Mouse (Mus musculus) cerebellum, adult 9-11 months (tissue): Measurements from ENCODE around the gene Sec14l3.

Source experiments
- DNase-seq: peaks from one replicate; pipeline ENCODE4 v3.0.0; 2022

Sec14l3 gene

DNA sequence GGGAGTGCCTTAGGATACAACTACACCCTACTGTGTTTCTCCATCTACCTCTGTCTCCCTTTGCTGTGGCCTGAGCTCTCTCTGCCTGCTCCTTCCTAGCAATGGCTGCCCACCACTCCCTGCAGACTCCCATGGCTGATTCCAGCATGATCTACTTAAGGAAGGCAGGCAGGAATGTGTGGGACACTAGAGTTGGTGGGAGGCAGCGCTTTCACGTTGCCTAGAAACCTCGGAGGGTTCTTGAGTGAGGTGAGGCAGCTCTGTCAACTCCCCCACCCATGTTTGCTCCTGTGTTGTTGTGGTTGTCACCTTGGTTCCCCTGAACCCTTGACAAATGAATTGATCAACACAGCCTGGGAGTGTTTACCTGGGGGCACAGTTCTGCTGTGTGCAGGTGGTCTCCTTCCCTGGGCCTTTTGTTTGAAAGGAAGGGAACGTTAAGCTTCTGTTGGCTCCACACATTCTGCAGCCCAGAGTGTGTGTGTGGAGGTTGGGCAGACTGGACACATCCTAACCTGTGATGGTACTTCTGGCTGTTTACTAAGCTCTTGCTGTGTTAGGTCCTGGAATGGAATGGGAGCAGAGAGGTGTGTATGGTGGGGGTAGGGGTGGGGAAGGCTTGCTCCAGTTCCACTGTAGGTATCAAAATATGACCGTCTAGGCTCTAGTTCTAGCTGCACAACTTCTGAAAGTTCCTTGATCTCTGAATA, 3.6 kb upstream of the Sec14l3 start:
- DNase-seq = no peak

DNA sequence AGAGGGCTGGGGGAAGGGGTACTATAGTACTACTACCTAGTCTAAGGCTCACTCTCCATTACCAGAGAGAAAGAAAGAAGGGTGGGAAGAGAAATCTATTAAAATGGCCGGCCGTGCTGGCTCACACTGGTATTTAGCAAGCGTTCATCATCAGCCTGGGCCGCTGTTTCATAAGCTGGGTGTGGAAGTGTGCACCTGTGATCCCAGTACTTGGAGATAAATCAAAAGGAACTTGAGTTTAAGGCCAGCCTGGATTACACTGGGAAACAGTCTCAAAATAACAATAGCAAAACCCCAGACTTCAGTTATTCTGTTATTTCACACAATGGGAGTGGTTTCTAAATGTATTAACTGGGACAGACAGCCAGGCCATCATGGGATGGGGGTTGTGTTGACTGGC, 2.1 kb upstream of the Sec14l3 start:
- DNase-seq = no peak

DNA sequence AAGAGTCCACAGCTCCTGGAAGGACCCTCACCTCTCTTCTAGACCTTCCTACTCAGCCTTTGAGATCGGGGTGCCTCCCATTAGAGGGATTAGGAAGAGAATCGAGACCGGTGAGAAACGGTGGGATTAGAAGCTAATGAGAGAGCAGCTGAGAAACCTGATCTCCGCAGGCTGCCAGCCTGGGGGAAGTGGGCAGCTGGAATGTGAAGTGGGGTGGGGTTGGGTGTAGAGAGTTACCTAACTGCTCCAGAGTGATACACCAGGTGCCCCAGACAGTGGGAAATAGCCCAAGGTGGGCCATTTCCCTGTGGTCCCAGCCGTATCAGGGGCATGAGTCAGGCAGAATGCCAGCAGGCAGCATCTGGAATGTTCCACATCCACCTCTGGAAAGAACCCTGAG, 1.7 kb upstream of the Sec14l3 start:
- no peak for DNase-seq

DNA sequence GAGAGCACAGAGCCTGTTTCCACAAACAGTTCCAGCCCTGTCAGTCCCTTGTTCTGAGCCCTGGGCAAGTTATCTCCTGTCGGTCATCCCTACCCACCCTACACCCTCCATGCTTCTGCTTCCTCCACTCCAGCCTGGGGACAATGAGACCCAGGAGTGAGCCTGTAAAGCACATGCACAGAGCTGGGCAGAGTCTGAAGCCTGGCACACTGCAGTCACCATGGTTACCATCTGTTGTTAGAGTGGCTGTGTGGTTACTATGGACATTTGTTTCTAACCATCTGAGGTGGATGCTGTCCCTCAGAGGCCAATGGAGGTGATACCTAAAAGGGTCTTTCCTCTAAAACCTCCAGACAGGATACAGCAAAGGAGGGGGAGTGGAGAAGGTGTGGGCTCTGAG, 5.0 kb downstream of the Sec14l3 start:
- no peak for DNase-seq

DNA sequence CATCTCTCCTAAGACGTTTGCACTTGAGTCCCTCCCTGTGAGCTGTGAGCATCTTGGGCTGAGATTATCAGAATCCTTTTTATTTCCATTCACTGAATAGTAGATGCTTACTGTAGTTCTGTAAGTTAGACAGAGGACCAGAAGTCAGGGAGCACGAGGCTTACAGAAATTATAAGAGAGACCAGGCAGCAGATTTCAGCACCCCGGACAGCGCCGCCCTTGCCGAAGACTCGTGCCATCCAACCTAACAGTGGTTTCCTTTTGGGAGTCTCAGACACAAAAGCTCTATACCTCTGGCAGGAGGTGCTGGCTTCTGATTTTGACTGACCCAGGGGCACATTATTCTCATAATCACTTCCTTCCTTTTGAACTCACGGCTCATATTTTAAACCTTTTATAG, 12.0 kb downstream of the Sec14l3 start:
- DNase-seq = no peak

DNA sequence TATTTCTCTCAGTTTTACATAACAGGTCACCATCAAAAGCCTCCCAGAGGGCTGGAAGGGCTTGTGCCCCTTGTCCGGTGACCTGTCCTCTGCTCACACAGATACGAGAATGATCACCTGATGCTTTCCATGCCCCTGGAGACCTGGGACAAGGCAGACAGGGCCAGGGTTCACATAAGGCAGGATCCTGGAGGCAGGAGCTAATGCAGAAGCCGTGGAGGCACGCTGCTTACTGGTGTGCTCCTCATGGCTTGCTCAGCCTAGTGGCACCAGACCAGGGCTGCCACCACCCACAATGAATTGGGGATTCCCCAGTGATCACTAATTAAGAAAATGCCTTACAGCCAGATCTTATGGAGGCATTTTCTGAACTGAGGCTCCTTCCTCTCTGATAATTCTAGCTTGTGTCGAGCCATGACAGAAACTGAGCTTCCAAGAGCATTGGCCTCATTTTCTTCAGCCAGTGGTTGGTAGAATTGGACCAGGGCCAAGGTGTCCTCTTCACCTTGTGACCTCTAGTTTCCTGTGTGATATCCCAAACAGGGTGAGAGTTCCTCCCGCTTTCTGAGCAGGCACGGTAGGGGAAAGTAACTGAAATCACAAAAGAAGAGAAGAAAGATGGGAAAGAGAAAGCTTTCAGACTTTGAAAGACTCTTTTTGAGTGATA, 13.8 kb downstream of the Sec14l3 start:
- DNase-seq = no peak

DNA sequence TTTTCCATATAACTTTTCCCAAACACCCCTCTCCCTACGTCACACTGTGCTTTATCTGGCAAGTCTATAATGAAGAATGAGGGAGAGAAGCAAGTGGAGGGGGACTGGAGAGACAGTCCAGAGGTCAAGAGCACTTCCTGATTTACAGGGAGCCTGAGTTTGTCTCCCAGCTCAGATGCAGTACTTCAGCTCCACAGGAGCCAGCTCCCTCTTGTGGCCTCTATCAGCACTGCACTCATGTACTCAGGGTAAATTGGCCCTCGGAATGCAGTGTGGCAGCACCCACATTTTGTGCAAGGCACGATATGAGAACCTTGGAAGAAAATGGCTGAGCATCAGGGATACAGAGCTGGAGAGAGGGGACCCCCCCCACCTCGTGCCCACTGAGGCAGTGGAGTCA, 15.6 kb downstream of the Sec14l3 start:
- peak; percentile 30 for DNase-seq

DNA sequence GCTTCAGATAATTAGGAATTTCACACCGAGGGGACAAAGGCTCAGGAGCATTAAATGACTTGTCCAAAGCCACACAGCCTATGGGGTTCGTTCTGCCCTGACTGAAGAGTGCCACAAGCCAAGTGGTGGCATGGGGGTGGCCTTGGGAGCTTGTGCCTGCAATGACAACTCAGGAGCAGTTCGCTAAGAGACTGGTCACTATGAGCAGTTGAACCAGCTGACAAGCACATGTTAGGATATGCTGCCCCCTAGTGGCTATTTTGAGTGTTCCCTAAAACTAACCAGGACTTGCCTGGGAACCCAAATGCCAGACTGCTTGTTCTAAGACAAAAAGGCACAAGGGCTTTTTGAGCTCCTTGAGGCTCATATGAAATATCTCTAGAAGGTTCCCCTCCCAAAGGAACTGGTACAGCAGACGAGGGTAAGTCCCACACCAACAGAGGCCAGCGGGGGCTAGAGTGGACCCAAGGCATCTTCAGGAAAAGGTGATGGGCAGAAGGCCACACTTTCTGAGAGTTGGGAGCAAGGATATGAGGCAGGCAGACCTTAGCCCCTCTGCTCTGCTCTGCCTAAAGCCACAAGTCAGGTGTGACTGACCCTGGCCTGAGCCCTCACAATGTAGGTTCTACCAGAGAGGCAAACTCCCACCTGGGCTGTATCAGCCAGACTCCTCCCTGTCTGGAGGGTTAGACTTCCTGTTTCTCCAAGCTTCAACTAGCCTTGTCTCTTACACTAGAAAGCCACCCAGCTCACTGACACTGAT, 18.9 kb downstream of the Sec14l3 start:
- DNase-seq = peak; percentile 65

DNA sequence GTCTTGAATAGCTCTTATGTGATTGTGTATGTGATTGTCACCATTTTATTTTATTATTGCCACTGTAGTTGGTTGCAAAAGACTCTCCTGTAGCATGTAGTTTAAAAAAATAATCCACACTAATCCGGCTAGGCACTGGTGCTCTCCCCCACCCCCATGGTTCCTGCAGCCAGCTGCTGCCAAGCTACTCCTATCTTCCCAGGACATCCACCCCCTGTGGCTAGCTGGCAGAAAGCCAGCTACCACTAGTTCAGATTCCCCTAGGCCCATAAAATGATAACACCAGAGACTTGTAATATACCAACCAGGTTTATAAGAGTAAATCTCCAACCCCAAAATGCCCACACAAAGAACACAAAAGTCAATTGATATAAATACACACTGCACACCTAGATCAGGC, 21.6 kb downstream of the Sec14l3 start:
- no peak for DNase-seq

DNA sequence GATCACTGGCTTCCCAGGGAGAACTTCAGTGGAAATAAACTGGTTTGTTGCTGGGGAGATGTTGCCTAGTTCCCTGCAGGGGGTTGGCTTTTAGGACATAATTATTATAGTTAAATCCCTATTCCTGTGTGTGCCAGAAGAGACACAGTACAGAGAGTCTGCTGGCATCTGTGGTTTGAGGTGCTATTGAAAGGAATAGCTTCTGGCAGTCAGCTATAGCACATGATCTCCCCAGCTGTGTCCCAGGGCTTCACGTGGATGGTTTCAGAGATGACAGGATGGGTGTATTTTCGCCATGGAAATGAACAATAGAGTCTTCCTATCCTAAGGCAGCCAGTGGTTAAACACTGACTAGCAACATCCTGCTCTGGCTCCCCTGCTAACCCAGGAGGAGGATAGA, 22.6 kb downstream of the Sec14l3 start:
- DNase-seq = no peak

DNA sequence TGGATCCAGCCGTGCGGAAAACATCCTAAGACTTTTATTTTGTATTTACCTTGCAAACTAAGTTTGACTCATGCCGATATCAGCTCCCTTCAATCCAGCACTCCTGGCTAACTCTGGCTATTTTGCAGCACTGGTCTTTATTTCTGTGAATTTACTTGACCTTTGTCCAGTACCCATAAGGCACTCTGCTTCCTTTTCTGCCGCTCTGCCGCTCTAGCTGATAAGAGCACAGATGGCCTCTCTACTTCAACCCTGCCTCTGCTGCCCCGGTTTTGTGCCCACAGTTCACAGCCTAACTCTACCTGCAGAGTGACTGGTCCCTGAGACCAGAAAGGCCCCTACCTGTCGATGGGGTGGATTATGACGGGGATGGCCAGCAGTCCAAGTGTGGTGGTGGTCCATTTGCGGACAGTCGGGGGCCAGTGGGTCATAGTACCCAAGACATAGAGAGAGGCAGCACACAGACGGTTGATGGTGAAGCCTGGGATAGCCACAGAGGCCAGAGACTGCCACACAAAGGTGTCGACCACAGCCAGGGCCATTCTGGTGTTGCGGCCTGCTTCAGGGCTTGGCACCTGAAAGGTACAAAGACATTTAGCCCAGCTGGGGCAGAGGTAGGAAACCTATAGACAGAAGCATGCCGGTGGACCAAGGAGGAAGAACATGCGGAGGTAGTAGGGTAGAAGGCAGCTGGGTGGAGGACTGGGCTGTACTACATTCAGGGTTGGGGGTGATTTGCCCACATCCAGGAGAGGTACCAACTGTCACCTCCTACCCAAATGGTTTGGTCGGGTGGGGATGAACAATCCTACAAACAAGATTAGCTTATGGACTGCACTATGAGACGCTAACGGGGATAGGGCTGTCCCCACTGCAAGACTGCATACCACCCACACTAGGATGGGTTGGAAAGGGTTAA, 29.1 kb downstream of the Sec14l3 start:
- no peak for DNase-seq

DNA sequence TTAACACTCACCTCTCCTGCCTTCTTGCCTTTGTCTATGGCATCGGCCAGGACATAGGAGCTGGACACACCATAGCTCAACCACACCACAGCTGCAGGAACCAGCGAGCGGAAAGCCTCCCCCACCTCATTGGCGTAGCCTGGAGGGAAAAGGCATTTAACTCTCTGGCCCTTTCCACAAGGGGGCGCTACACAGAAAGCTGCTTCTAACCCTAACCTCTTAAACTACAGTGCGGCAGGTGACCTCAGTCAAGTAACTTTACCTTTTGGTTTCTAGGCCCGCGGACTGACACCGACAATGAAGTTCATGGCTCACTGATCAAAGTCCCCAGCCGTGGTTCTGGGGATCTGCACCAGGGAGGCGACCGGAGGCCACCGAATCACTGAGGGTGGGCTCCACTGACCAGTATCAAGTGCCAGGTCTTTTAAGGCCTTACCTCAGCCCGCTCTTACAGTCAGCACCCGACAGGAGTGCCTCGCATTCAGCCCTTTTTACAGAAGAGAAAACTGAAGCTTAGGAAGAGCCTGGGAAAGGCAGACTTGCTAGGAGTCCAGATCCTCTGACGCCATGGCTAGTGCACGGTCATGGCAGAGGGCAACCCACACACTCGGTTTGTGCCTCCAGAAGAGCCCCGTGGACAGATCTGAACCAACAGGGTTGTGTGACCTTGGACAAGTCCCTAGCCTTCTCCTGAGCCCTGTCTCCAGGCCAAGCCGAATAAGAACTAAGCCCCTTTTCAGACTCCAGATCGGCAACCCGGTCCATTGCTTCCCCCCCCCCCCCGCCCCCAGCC, 29.9 kb downstream of the Sec14l3 start:
- peak; percentile 74 for DNase-seq

DNA sequence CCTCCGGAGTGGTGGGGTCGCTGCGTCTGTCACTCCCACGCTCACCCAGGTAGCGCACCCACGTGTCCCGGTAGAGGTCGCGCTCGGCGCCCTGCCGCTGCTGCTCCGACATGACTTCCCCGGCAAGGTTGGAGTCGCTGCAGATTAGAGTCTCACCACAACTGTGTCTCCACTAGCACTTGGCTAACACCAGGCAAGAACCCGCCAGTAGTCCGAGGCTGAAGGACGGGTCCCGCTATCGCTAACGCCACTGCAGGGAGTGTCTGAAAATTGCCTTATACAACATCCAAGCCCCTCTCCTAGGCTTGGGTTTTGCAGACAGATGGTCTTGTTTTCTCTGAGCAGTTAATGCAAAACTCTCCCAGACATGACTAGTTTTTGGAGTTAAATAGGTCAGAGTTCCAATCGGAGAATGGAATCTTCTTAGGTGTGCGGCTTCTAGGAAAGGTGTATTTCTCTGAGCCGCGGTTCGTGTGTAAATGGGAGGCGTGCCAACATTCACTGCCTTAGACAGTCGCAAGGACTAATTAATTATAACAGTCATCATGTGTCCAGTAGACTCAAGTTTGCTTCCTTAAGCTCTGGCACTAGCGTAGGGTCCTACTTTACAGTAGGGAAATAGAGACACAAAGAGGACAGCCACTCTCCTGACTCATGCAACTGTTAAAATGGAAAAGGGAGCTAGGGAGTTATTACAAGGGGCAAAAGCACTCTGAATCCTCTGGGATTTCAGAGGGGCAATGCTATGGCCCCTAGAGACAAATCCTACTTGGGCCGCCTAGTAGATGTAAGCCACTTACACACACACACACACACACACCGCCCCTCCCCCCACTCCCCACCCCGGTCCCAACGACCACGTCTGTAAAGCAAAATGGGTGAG, 30.8 kb downstream of the Sec14l3 start, which contains the start of gene Mtfp1:
Mtfp1 (minus strand) TSS at position 275 of the 883 bp plus-strand sequence.
- peak; percentile 79 for DNase-seq

DNA sequence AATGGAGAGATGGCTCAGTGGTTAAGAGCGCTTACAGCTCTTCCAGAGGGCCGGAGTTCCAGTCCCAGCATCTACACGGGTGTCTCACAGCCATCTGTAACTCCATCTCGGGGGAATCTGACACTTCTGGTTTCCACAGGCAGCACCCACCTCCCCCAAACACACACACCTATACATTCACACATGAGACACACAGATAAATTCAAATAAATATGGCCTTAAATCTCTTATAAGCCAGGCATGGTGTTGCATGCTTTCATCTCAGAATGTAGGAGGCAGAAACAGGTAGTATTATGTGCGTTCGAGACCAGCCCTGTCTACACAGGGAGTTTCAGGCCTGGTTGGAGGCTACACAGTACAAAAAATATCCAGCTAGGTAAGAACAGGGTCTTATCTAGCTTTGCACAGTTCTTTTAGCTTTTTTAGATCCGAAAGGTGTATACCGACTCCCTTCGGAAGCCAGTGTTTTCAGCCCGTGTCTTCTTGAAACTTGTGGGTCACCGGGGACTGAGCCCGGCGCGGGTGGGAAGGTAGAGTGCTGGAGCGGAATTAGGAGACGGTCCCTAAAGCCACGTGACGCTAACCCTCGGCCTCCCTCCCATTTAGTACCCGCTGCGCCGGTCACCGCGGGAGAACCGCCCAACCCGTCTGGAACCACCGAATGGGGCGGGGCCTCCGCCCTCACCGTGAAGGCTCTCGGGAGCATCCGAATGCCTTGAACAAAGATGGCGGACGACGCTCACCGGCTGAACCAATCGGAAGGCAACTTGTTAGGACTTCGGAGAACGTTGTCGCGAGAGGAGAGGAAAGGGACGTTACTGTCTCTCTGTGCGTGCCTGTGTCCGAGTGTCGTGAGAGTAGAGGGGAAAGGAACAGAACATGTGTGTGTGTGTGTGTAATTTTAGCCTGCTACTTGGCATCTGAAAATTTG, 31.7 kb downstream of the Sec14l3 start:
- DNase-seq = peak; percentile 99

DNA sequence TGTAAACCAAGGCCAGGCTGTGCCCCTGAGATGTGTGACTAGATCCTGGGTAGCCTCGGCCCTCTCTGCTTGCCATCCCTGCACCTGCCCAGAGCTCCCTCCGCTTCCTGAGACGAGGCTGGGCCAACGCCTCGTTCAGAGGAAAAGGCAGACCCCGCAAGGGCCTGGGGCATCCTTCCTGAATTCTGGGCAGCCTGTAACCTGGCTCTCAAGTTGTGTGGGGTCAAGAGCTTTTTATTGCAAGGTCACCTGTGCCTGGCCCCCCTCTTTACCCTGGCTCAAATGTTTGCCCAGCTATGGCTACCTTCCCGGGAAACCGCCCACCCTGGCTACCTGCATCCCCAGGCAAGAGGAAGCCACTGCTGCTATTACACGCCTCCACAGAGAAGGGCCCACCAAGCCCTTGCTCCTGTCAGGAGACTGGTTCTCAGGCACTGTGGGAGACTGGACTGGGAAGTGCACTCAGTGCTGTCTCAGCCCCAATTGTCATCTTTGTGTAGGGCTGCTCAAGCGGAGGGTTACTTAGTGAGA, 32.5 kb downstream of the Sec14l3 start:
- peak; percentile 70 for DNase-seq

DNA sequence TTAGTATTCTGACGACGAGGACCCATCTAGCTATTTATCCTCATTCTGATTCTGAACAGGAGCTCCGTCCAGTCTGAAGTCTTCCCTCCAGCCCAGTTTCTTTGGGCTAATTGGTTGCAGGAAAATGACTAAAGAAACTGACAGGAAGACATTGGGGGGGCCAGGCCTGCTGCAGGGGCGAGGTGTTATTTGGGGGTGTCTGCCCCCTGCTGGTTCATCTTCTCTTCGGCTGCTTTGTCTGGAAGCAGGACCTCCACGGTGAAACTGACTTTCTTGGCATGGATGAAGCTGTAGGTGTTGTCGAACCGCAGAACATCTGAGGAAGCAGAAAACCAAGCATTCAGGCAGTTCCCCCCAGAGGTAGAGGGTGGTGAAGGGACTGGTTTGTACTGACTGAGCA, 33.5 kb downstream of the Sec14l3 start:
- DNase-seq = peak; percentile 58

DNA sequence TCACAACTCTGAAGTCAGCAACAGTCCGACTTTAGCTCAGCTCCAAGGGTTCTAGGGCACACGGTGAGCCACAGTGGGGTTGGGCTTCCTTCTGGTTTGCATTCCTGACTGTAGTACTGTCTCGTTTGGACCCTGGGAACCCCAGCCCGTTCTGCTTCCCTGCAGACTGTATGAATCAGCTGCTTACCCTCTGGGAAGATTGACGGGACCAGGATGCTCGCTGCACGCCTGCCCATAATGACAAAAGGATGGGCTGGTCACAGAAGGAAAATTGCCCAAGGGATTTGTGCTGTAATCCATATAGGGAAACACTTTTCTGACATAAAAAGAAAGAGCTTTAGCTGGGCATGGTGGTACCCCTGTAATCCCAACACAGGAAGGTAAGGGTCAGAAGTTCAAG, 34.2 kb downstream of the Sec14l3 start:
- no peak for DNase-seq

DNA sequence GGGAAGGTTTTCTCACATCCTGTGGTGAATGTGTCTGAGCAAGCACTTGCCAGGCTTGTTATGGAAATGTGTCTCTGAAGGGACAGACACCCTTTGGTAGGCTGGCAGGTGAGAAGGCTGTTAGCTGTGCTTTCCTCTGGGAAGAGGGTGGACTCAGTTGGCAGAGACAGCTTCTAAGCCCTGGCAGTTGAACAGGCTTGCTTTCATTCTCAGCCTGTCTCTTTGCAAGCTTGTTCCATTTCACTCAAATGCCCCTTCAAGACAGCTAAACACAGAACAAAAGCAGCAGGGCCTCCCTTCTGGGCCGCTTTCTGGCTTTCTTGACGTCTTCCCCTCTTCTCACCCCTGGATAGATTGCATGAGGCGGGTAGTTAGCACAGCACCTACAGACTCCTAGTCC, 34.8 kb downstream of the Sec14l3 start:
- DNase-seq = no peak

DNA sequence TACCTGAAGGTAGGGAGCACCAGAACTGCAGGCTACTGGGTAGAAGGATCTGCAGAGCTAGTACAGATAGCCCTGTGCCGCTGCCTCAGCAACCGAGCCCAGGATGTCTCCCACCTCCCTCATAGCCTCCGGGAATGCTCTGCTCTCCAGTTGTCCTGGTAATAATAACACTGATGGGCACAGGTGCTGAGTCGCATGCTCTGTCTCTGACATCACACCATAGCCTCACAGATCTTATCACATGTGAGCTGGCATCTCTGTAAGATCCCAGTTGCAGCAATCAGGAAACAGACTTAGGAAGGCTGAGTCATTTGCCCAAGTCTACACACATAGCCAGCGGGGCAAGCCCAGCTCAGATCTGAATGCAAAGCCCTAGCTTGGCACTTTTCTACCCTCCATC, 37.2 kb downstream of the Sec14l3 start:
- no peak for DNase-seq

DNA sequence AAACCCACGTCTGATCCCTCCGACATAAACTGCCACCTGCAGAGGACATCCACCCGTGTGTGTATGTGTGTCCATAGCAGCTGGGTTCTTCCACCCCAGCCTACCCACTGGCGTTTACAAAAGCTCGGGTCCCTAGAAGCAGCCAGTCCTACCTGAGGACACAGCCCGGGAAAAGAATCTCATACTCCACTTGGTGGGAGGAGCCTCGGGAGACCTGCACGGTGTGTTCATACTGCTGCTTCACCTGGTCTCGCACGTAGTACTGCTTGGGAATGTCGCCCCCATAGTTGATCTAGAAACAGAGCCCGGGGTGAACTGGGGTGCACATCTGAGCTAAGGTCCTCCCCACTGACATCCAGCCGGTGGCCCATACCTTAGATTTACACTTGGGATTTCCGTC, 38.9 kb downstream of the Sec14l3 start:
- no peak for DNase-seq
